Mouse (Mus musculus) monocyte, adult 59 days (primary cell): ENCODE measurements around the gene Srcap. TPM values are rescaled to one million over a fixed set of nuclear protein-coding genes. Genes with fewer than 3 reads are reported as not detected.

Experiments used
- total RNA-seq, 2 experiments: library from RNA; stranded (reverse); gene quantifications; one replicate each; pipeline ENCODE4 v1.2.4; 2023

Srcap gene
- 100 to 1,000 TPM; 120 to 128 TPM for total RNA-seq

GRCm38 (mm10) chr7:127511808-127512230 is at the start of gene Srcap:
TSS of gene Srcap (plus strand) at chr7:127511983.

GRCm38 (mm10) chr7:127478635-127479317 is 33.0 kb upstream of the Srcap start, which contains the start of gene Fbrs:
TSS of gene Fbrs (plus strand) at chr7:127479199.

GRCm38 (mm10) chr7:127519284-127519683 is 7.5 kb downstream of the Srcap start, which contains the start of gene Gm42715:
TSS of gene Gm42715 (plus strand) at chr7:127519584.

GRCm38 (mm10) chr7:127561340-127561858 is 49.6 kb downstream of the Srcap start, which contains the start of gene Tmem265:
TSS of gene Tmem265 (plus strand) at chr7:127561390.

GRCm38 (mm10) chr7:127572895-127573471 is 61.2 kb downstream of the Srcap start, which contains the start of gene Phkg2:
TSS of gene Phkg2 (plus strand) at chr7:127573340.

GRCm38 (mm10) chr7:127588011-127588871 is 76.5 kb downstream of the Srcap start, which contains the start of the genes Ccdc189 and Rnf40:
TSS of gene Ccdc189 (minus strand) at chr7:127588595.
TSS of gene Rnf40 (plus strand) at chr7:127588767.

Other genes with a start within 250 kb of the Srcap start
- 10 to 100 TPM; 66.0 to 73.4 TPM for gene Sephs2, start 237.9 kb upstream of the Srcap start, total RNA-seq
- 100 to 1,000 TPM; 900 to 916 TPM for gene Itgal, start 215.7 kb upstream of the Srcap start, total RNA-seq
- 1 to 10 TPM; 6.1 to 7.0 TPM for gene Zfp768, start 166.4 kb upstream of the Srcap start, total RNA-seq
- gene Zfp747, start 135.9 kb upstream of the Srcap start, total RNA-seq: 1 to 10 TPM; 8.8 to 9.0 TPM
- gene 9130019O22Rik, start 124.8 kb upstream of the Srcap start, total RNA-seq: 1 to 10 TPM; 2.4 TPM
- 1 to 10 TPM; 1.7 to 2.9 TPM for gene E430018J23Rik, start 118.4 kb upstream of the Srcap start, total RNA-seq
- 1 to 10 TPM; 5.4 to 6.3 TPM for gene Zfp764, start 105.2 kb upstream of the Srcap start, total RNA-seq
- 10 to 100 TPM in 1 of 2 experiments, 1 to 10 TPM in 1; 7.4 to 15.1 TPM for gene Zfp688, start 89.9 kb upstream of the Srcap start, total RNA-seq
- gene Zfp689, start 62.8 kb upstream of the Srcap start, total RNA-seq: 1 to 10 TPM; 2.3 to 3.3 TPM
- gene Prr14, start 52.4 kb upstream of the Srcap start, total RNA-seq: 100 to 1,000 TPM; 125 to 128 TPM
- gene Fbrs, start 32.8 kb upstream of the Srcap start, total RNA-seq: 100 to 1,000 TPM; 278 to 299 TPM
- gene Gm42715, start 7.6 kb downstream of the Srcap start, total RNA-seq: 10 to 100 TPM; 21.9 to 24.4 TPM
- not detected for gene Tmem265, start 49.4 kb downstream of the Srcap start, total RNA-seq
- 10 to 100 TPM; 83.2 to 90.2 TPM for gene Phkg2, start 61.4 kb downstream of the Srcap start, total RNA-seq
- 1 to 10 TPM in 1 of 2 experiments, not detected in 1; 1.2 TPM for gene Ccdc189, start 76.6 kb downstream of the Srcap start, total RNA-seq
- 10 to 100 TPM; 70.9 to 74.4 TPM for gene Rnf40, start 76.8 kb downstream of the Srcap start, total RNA-seq
- 1 to 10 TPM; 4.9 to 6.7 TPM for gene Zfp629, start 103.8 kb downstream of the Srcap start, total RNA-seq
- gene Bcl7c, start 196.9 kb downstream of the Srcap start, total RNA-seq: 10 to 100 TPM; 38.5 to 43.9 TPM
- gene Ctf1, start 200.8 kb downstream of the Srcap start, total RNA-seq: not detected
- gene Ctf2, start 220.2 kb downstream of the Srcap start, total RNA-seq: not detected
- gene Fbxl19, start 232.6 kb downstream of the Srcap start, total RNA-seq: 10 to 100 TPM in 1 of 2 experiments, 1 to 10 TPM in 1; 9.8 to 11.1 TPM